Mouse (Mus musculus) erythroblast, adult 5-6 weeks (primary cell): ENCODE data around the gene H60b. TPM values are rescaled to one million over a fixed set of nuclear protein-coding genes. Genes with fewer than 3 reads are reported as not detected.
"Not testable (repeated sequence)": the region's sequence is repeated elsewhere in the genome, so short reads cannot be mapped to it uniquely, and the experiment has no call there.

Experiments
- ATAC-seq: replicated peaks from 2 replicates; pipeline ENCODE4 v1.8.0; 2016; ENCODE audit warnings: moderate number of reproducible peaks, mild to moderate bottlenecking, moderate TSS enrichment, inconsistent platforms; ENCODE audit not compliant: poor library complexity, low FRiP score, severe bottlenecking
- total RNA-seq, 2 experiments: library from RNA; stranded (forward) in 1 of 2; stranded (reverse) in 1 of 2; fragments of 150-400 nt in 1 of 2; fragments of 200-764, 138-1000 nt in 1 of 2; gene quantifications; 2 replicates each; pipeline versions ENCODE4 v1.2.3 to v1.2.4; 2015 to 2017; ENCODE audit warnings: low replicate concordance in 2 of 2

H60b gene
- total RNA-seq, 2 experiments from 2014 or later = not detected

DNA sequence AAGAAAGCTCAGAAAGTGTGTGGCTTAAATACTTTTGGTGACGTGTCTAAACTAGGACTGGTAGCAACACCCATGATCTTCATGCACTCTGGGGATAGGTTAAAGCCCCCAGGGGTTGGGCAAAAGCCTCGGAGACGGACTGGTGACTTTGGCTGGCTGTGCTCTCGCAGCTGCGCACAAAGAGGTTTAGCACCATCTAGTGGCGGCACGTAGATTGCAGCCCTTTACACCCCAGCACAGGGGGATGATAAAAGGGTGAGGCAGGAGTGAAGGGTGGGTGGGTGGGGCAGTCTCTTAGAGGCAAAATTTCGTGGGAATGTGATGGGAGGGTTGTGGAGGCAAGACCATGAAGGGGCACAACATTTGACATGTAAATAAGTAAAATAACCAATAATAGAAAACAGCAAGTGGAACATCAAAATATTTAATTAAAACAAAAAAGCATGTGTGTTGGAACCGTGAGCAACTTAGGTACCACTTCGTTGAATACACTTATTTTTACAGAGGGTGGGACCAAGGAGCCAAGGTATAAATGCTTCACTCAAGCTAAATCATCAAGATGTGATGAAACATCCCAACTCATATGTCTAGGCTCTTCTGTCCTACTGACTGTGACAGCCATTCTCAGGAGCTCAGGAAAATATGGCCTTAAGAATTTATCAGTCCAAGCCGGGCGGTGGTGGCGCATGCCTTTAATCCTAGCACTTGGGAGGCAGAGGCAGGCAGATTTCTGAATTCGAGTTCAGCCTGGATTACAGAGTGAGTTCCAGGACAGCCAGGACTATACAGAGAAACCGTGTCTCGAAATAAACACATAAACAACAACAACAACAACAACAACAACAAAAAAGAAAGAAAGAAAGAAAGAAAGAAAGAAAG lies 5.6 kb downstream of the H60b start:
- ATAC-seq = not testable (repeated sequence)

DNA sequence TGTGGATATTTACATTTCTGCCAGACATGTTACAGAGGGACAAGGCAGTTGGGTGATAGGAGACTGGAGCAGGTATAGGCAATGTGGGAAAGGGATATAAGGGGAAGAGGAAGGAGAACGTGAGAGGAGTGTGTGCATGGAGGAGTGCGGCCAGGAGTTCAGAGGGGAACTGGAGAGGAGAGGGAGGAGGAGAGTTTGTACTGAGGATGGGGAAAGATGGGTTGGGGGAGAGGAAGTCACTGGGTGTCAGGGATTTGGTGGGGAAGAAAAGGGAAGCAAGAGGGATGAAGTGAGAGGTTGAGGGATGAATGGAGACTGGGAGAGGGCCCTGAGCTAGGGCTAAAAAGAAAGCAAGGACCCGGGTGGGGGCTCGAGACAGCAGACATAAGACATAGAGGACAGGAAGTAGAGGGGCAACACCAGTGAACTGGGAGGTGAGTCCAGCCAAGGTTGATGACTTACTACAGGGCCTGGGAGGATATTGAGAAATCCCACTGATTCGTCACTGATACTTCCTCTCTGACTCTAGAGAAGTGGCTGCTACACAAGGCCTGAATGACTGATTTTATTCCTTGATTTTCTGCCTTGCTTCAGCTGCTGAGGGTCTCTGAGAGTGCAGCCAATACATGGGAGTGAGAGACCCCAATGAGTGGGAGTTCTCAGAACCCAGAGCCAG lies 7.1 kb downstream of the H60b start:
- not testable (repeated sequence) for ATAC-seq

DNA sequence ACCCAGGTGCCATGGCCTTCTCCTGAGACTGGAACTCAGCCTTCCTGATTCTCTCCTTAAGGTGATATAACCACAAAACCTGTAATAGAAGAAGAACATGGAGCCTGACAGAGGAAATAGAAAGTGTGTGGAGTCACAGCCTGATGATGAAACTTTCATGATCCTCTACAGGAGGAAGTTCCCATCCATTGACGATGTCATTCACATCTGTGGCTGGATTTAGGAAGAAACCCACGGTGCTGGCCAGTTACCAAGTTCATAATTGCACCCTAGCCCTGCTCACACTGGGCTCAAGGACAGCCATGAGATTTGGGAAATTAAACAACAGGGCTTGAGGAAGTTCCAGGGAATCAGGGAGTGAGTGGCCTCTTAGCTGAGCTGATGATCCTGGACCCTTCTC lies 7.6 kb downstream of the H60b start:
- ATAC-seq = not testable (repeated sequence)

DNA sequence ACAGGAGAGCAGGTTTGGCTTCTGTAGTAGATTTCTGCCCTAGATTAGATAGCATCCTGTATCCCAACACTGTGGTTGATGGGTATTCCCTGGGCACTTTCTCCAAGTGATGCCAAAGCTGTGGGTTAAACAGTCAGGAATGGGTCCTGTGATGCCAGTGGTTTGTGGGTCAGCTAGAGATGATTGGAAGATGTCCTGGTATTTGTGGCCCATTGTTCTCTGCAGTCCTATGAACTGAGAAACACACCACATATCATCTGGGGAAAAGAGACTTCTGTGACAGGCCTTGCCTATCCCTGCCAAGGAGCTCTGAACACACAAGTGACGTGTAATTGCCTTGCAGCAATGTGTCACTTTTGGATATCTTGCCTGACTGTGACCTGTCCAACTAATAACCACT lies 8.7 kb downstream of the H60b start:
- not testable (repeated sequence) for ATAC-seq

DNA sequence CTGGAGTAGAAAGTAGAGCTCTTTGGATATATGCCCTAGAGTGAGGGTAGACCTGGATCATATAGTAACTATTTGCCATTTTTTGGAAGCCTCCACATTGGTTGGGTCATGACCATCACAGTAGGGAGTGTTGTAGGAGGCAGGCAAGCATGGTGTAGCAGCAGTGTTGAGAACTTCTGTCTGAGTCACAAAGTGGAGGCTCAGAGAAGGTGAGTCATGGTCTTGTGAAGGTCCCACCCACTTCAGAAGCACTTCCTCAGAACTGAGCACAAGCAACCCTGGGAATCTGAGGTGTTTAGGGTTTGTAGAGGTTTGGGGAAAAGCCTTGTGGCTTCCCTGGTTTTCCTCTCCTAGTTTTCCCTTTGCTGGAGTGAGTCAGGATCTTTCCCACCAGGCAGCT lies 10.7 kb downstream of the H60b start:
- ATAC-seq = not testable (repeated sequence)

DNA sequence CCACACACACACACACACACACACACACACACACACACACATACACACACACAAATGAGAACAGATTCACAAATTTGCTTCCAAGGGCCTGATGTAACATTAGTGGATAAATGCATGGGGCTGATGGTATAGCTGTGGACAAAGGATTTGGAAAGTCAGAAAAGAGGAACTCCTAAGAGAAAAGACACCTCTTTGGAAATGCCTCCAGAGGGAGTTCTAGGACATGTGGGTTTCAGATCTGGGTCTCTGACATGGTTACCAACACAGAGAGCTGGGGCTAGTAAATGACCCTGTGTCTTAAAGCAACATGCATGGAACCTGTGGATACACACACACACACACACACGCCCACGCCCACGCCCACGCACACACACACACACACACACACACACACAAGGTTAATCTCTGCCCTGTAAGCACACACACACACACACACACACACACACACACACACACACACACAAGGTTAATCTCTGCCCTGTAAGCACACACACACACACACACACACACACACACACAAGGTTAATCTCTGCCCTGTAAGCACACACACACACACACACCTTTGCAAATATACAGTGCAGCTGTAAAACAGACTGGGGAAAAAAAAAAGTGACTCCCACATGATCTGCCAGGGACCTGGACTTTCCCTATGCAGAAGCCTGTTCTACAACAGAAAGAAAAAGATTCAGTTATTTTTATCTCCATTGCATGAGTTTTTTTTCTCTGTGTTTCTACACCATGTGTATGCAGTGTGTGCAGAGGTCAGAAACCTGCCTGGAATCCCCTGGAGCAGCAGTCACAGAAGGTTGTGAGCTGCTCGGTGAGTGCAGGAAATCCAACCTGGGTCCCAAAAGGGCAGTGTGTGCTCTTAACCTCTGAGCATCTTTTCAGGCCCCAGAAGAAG lies 14.3 kb downstream of the H60b start:
- ATAC-seq = not testable (repeated sequence)

DNA sequence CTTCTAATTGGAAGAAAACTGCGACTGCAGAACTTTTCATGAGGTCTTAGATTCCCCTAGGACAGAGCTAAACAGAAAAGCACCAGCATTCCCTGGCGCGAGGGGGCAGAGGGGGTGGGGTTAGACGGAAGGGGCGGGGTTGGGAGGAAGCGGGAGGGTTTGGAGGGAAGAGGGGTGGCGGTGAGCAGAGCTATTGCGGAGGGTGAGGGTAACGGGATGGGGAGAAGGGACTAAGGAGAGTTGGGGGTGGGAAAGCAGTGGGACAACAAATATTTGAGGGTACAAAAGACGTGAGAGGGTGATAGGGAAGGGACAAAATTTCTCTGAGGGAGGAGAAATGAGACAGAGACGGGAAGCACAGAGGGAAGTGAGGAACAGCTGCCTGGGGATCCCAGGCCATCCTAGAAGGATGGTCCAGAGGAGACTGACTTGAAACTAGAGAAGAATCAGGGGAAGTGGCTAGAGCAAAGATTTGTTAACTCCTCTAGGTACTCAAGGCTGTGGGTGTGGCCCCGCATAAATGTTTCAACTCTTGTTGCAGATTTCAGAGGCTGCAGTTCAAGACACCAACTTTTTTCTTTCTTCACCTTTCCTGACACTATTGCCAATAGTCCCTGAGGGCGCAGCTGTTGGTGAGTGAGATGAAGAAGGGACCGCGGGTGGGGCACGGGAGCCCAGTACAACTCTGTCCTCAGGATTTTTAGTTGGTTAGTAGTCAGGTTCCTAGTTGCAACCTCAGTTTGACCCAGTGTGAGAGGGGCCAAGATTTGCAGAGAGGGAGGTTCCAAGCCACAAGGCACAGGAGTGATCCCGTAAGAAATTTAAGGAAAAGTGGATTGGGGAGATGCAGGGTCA lies 15.2 kb downstream of the H60b start:
- not testable (repeated sequence) for ATAC-seq

DNA sequence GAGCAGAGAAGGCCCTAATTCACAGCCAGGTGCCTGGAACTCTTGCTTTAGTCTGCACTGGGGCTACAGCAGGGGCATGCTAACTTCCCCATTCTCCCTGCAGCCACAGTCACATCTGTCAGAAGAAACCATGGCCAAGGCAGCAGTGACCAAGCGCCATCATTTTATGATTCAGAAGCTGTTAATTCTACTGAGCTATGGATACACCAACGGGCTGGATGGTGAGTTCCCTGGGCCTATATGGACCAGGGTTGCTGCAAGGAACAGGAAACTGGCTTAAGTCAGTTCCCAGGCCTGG lies 15.8 kb downstream of the H60b start:
- ATAC-seq = not testable (repeated sequence)

DNA sequence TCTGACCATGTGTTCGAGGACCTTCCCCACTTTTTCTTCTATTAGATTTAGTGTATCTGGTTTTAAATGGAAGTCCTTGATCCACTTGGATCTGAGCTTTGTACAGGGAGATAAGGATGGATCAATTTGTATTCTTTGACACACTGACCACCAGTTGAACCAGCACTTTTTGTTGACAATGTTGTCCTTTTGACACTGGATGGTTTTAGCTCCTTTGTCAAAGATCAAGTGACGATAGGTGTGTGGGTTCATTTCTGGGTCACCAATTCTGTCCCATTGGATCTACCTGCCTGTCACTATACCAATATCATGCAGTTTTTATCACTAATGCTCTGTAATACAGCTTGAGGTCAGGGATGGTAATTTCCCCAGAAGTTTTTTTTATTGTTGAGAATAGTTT lies 18.1 kb downstream of the H60b start:
- not testable (repeated sequence) for ATAC-seq

DNA sequence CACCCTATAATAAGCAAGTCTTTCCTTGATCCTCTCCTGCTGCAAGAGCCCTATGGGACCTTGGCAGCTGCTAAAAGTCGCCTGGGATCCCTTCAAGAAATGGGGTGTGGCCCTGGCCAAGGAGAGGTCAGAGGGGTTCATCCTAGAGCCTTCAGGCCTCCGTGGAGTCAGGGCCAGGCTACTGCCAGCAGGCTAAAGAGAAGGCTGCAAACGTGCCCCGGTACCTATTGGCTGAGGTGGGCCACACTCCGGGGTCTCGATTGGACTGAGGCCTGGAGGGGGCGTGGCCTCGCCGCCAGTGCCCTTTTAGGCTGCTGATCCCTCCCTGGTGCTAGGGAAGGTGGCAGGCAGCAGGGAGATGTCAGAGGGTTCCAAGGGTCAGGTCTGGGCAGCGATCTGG lies 32.6 kb downstream of the H60b start:
- ATAC-seq = not testable (repeated sequence)

DNA sequence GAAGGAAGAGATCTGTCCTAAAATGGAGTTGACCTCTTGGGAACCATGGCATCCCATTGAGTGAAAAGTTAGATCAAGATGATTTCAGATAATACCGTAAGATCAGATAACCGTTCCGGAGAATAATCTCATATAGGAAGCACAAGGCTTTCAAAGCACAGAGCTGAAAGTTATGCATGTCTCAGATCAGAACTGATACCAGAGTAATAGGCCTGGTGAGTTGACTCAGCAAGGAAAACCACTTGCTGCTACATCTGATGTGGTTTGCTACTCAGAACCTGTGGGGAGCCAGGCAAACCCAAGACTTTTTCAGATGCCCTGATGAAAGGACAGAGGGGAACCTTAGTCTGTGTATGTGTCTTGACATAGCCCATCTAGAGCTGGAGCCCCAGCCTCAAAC lies 43.0 kb downstream of the H60b start:
- not testable (repeated sequence) for ATAC-seq

DNA sequence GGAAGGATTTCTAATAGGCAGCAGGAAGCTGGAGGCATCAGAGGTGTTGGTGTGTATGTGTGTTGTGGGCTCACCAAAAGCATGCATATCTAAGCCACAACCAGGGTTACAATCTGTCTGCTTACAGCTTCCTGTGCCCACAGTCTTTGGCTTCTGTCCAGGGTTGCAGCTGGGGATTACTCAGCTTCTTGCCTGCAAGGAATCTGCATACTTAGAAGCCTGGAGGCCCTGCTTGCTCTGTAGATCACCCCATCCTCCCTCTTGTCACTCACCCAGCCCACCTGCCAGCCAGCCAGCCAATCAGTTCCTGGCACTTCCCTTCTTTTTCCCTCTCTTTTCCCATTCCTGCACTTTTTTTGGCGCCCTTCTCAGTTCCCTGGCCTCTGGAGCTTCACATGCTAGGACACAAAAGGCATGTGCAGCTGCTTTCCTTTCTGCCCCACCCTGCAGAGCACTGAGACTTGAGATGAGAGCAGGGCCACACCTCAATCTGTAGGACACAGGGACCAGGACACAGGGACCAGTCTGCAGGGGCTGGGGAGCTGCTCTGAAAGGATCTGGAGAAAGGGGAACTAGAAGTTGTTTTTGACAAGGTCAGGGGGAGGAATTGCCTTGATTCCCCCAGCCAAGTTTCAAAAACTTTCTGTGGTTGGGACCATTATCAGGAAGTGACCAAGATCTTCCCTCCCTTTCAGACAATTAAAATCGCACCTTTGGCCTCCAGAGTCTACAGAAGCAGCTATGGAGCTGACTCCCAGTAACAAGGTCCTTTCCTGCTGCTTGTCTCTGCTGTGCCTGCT lies 44.6 kb downstream of the H60b start:
- ATAC-seq = not testable (repeated sequence)

DNA sequence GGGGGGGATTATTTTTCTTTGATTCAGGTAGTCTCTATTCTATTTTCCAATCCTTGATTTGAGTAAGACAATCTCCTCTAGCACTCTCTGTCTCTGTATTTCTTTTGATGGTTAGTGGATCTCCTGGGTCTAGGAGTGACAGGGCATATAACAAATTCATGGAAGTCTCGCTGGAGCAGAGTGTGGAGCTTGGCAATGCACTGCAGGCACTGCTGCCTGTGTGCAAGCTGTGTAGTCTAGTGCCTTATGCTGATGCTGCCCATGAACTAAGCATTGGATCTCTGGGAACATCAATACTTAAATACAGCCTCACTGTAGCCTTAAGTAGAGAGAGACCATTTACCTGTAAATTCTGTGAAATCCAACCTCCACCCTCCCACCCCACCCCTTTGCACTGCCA lies 48.1 kb downstream of the H60b start:
- not testable (repeated sequence) for ATAC-seq

DNA sequence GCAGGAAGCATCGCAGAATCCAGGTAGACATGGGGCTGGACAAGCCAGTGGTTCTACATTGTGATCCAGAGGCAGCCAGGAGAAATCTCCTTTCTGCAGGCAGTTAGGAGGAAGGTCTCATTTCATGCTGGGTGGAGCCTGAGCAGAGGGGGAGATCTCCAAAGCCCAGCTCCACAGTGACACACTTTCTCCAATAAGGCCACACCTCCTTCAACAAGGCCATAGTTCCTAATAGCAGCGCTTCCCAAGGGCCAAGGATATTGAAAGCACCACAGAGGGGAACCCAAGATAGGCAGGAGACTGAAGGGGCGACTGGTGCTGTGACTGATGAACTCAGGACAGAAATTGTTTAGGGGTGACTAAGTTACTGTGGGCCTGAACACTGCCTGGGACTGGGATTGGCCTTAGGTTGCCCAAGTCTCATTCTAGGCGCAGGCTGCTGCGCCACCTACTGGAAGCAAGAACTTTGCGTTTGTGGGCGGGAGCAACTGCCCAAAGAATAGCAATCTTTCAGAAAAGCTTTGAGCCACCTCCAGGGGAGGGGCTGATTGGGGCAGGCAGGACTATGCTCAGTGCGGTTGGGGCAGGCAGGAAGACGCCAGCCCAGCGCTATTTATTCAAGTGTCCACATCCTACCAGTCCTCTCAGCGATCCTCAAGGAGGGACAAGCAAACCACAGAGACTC lies 53.8 kb downstream of the H60b start:
- ATAC-seq = not testable (repeated sequence)

DNA sequence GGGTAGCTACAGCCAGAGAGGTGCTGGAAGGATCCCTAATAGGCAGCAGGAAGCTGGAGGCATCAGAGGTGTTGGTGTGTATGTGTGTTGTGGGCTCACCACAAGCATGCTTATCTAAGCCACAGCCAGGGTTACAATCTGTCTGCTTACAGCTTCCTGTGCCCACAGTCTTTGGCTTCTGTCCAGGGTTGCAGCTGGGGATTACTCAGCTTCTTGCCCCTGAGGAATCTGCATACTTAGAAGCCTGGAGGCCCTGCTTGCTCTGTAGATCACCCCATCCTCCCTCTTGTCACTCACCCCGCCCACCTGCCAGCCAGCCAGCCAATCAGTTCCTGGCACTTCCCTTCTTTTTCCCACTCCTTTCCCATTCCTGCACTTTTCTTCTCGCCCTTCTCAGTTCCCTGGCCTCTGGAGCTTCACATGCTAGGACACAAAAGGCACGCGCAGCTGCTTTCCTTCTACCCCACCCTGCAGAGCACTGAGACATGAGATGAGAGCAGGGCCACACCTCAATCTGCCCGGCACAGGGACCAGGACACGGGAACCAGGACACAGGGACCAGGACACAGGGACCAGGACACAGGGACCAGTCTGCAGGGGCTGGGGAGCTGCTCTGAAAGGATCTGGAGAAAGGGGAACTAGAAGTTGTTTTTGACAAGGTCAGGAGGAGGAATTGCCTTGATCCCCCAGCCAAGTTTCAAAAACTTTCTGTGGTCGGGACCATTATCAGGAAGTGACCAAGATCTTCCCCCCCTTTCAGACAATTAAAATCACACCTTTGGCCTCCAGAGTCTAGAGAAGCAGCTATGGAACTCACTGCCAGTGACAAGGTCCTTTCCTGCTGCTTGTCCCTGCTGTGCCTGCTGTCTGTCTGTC lies 65.3 kb downstream of the H60b start:
- not testable (repeated sequence) for ATAC-seq

DNA sequence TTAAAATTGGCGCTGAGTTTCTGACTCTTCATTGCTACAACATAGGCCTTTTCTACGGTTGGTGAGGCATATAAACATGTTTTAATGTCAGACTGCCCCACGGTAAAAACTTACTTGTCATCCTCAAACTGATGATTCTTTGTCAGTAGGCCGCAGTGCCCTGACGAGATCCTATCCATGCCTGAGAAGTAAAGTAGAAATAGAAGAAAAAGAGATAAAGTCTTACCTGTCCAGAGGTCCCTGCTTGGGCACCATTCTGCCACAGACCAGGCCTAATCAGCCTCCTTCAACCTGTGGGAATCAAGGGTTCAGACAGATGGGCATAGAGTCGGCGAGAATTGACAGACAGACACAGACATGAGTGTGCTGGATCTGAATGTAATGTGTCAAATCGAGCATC lies 106.7 kb downstream of the H60b start:
- ATAC-seq = no peak
